Mouse (Mus musculus) midbrain, embryonic 16.5 days (tissue): ENCODE results near the gene Hecw1. TPM values are rescaled to one million over a fixed set of nuclear protein-coding genes. Genes with fewer than 3 reads are reported as not detected.

Experiments
- ATAC-seq: fragments of 200-750 bp; cut with Nextera tagmentation; 2 replicates; pipeline ENCODE4 v1.8.0; 2017; ENCODE audit warnings: moderate TSS enrichment
- H3K27ac ChIP-seq: fragments of 300-500 bp; sonication (generic); 2 replicates; pipeline ENCODE4 v1.5.1; 2014; ENCODE audit warnings: mild to moderate bottlenecking, low read length, mixed read lengths
- H3K27me3 ChIP-seq: fragments of 300-500 bp; sonication (generic); 2 replicates; pipeline ENCODE4 v1.6.1; 2014; ENCODE audit warnings: low read depth, low read length, mixed read lengths; ENCODE audit not compliant: control insufficient read depth, insufficient read depth
- H3K36me3 ChIP-seq: fragments of 300-500 bp; sonication (generic); 2 replicates; pipeline ENCODE4 v1.6.1; 2014; ENCODE audit warnings: mild to moderate bottlenecking, low read length, moderate library complexity, mixed read lengths; ENCODE audit not compliant: control insufficient read depth, insufficient read depth
- H3K4me1 ChIP-seq: fragments of 300-500 bp; sonication (generic); 2 replicates; pipeline ENCODE4 v1.6.1; 2014; ENCODE audit warnings: mild to moderate bottlenecking, low read length, mixed read lengths; ENCODE audit not compliant: control insufficient read depth, insufficient read depth
- H3K4me2 ChIP-seq: fragments of 300-500 bp; sonication (generic); 2 replicates; pipeline ENCODE4 v1.6.1; 2014; ENCODE audit warnings: mild to moderate bottlenecking, low read length, mixed read lengths
- H3K4me3 ChIP-seq: fragments of 300-500 bp; sonication (generic); 2 replicates; pipeline ENCODE4 v1.5.1; 2014; ENCODE audit warnings: low read depth, mild to moderate bottlenecking, low read length, moderate library complexity, mixed read lengths
- H3K9ac ChIP-seq: fragments of 300-500 bp; sonication (generic); 2 replicates; pipeline ENCODE4 v1.6.1; 2014; ENCODE audit warnings: low read depth, low read length, mixed read lengths
- H3K9me3 ChIP-seq: fragments of 300-500 bp; sonication (generic); replicated peaks from 2 replicates; pipeline ENCODE4 v1.6.1; 2014; ENCODE audit warnings: mild to moderate bottlenecking, low read length, mixed read lengths; ENCODE audit not compliant: control insufficient read depth, poor library complexity, severe bottlenecking
- WGBS: fragments of 180-500 bp; shearing (Covaris S2); extraction: QIAGEN DNeasy Blood & Tissue Kit; methylation state at CpG from one replicate; pipeline ENCODE4 v1.1.7; 2014; 5-methylcytosine and 5-hydroxymethylcytosine counted together
- polyA plus RNA-seq: library from polyadenylated mRNA; unstranded; fragments of >200 nt; fragmentation: Nextera tagmentation; extraction: Ambion mirVana; gene quantifications from 2 replicates; pipeline ENCODE4 v1.2.1, GENCODE M21; 2015

Gene Hecw1
- polyA plus RNA-seq, 1 experiment from 2014 or later, result 45.9 TPM

DNA sequence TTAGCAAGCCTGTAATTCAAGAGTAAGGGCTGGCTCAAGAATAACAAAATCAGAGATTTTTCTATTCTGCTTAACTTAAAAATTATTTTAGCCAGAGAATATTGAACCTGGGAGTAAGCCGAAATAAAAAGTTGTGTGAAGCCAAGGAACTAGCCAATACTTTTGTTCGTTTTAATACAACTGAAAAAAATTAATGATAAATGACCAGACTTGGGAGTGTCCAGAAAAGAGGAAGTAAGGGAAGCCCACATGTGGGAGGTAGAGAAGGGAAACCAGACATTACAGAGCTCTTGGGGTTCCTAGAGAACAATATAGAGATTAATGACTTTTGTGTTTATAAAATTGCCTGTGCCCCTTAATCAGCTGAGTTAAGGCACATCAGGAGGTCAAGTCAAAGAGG, 66.0 kb downstream of the Hecw1 start:
- Histone ChIP-seq H3K9ac (no peak overlapping the region), H3K4me1 (no peaks in the 10 kb centered on the region), H3K4me3 (no peak overlapping the region), H3K36me3 (0 out of 2 replicates have a peak, but pooled peaks cover 5% of the 10 kb centered on the region), H3K4me2 (no peak overlapping the region), H3K9me3 (no peaks in the 10 kb centered on the region), H3K27ac (no peak overlapping the region), H3K27me3 (no peaks in the 10 kb centered on the region)
- WGBS, result 92% methylated on average over 2 of the region's 2 CpGs
- no peak for ATAC-seq

DNA sequence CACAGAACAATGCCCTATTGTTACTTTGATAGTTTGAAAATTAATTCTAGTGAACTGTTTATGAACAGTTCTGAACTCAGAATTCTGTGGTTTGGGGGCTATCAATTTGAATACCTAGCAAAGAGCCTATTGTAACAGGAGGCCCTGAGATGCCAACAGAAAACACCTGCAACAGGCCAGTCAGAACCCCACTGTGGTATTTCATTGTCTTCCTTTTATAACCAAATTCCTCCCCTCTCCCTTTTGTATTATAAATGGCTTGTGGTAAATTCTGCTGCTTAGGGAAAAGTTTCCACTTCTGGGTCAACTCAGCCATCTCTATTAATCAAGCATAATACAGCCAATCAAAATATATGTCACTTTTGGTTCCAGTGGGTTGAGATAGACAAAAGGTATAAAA, 83.5 kb downstream of the Hecw1 start:
- Histone ChIP-seq H3K4me3 (no peak overlapping the region), H3K27ac (no peak overlapping the region), H3K4me2 (no peak overlapping the region), H3K9ac (no peak overlapping the region), H3K4me1 (no peaks in the 10 kb centered on the region), H3K9me3 (no peaks in the 10 kb centered on the region), H3K36me3 (no peaks in the 10 kb centered on the region), H3K27me3 (no peaks in the 10 kb centered on the region)
- no peak for ATAC-seq

DNA sequence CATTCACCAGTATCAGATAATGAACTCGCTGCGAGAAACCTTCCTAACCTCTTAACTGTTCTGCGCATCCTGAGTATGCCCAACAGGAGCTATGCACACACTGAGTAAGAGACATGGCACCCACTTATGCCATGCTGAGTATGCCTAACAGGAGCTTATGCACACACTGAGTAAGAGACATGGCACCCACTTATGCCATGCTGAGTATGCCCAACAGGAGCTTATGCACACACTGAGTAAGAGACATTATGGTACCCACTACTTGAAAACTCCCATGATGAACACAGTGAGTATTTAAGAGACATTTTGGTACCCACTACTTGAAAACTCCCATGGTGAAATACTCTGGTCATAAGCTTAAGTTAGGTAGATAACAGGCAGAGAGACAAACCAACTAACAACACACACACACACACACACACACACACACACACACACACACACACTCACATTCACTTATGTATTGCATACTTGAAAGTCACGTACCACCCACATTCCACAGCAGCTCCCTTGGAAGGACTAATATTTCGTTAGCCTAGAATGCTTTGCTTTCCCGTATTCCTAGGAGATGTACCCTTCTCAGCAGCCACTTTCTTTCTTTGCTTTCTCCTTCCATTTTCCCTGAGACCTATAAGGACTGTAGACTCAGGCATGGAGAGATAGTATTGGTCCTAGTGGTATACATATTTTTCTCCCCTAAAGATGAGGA, 94.0 kb downstream of the Hecw1 start:
- no peaks in the 10 kb centered on the region; the same call in 1 of the 2 replicates for H3K4me1 ChIP-seq
- no peaks in the 10 kb centered on the region for H3K9me3 ChIP-seq
- H3K4me2 ChIP-seq, result no peak overlapping the region
- no peaks in the 10 kb centered on the region for H3K27me3 ChIP-seq
- WGBS, result 95% methylated on average over 6 of the region's 6 CpGs
- no peaks in the 10 kb centered on the region for H3K36me3 ChIP-seq
- ATAC-seq, result no peak
- no peak overlapping the region for H3K27ac ChIP-seq
- H3K9ac ChIP-seq, result no peak overlapping the region
- no peak overlapping the region for H3K4me3 ChIP-seq

DNA sequence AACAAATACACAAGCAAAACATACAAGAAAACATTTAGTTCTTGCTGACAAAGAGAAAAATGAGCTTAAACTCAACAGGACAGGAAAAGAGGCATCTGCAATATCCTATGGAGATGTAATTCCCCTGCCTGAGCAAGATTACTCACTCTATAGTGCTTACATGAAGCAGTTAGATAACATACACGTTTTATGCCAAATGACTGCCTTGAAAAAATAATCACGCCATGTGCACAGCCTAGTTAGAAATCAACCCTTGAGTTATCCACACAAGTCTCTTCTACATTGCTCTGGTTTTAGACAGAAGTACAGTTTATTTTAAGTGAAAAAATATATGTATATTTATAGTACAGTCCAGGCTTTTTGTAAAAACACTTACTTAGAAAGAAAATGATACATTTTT, 98.2 kb downstream of the Hecw1 start:
- no peak for ATAC-seq
- no peak overlapping the region for H3K4me2 ChIP-seq
- H3K27me3 ChIP-seq, result no peaks in the 10 kb centered on the region
- no peak overlapping the region for H3K9ac ChIP-seq
- WGBS, result 84% methylated on average over 2 of the region's 2 CpGs
- H3K4me1 ChIP-seq, result no peaks in the 10 kb centered on the region; the same call in 1 of the 2 replicates
- no peak overlapping the region for H3K4me3 ChIP-seq
- no peaks in the 10 kb centered on the region for H3K36me3 ChIP-seq
- no peaks in the 10 kb centered on the region for H3K9me3 ChIP-seq
- no peak overlapping the region for H3K27ac ChIP-seq

DNA sequence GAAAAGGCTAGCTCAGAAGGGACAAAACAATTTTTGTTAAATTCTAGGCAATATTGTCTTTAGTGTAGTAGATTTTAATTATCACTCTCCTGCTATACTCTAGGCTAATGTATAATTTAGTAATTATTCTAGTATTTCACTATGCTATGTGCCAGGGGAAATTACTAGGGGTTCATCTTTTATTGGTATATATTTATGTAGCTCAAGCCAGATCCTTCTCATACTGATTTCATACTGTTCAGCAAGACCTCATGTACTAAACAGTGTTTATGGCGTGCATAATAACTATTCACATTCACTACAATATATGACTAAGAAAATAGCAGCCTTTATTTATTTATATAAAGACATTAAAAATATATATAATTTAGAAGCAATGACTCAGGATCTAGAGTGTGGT, 109.6 kb downstream of the Hecw1 start:
- Histone ChIP-seq H3K4me1 (no peaks in the 10 kb centered on the region), H3K9ac (no peak overlapping the region), H3K9me3 (no peaks in the 10 kb centered on the region), H3K4me2 (no peak overlapping the region), H3K27ac (no peak overlapping the region), H3K4me3 (no peak overlapping the region), H3K36me3 (no peaks in the 10 kb centered on the region), H3K27me3 (no peaks in the 10 kb centered on the region)
- ATAC-seq, result no peak
- WGBS, result 89% methylated on average over 1 of the region's 1 CpGs

DNA sequence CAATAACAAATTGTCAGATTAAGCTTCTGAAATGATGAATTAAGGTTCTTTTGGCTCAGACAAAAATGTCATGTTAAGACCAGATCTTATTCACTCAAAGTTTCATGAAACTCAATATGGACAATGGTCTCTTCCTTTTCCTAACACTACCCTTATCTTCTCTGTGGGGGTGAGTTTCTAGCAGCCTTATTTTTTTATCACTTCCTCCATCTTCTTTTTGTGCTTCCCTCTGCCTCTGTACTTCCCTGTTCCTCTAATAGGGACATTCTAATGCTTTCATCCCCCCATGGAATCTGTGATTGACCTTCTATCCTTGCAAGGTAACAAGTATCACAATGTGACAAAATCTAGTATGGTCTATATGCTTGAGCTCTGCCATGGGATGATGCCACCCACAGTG, 148.6 kb downstream of the Hecw1 start:
- Histone ChIP-seq H3K27ac (no peak overlapping the region), H3K36me3 (peaks cover 12% of the 10 kb centered on the region; the same call in 1 of the 2 replicates), H3K4me2 (no peak overlapping the region), H3K4me1 (no peaks in the 10 kb centered on the region), H3K9me3 (no peaks in the 10 kb centered on the region), H3K9ac (no peak overlapping the region), H3K27me3 (no peaks in the 10 kb centered on the region), H3K4me3 (no peak overlapping the region)
- ATAC-seq, result no peak

DNA sequence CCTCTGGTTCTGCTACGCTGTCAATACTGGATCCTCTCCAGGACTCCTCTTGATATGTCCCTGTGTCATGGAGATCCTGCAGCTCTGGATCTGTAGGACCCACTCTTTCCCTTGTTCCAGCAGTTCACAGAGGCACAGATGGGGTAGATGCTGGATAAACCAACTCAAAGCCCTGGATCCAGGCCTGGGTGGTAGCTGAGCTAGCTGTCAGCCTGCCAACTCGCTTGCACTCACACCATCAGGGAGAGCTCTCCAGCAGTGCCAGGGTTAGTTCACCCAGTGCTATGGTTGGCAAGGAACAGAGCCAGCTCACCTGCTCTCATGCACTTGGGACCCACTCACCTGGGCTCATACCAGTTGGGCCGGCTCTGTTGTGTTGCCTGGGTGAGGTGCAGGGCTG, 157.5 kb downstream of the Hecw1 start:
- Histone ChIP-seq H3K36me3 (peaks cover 6% of the 10 kb centered on the region), H3K27ac (no peak overlapping the region), H3K4me3 (no peak overlapping the region), H3K4me1 (no peaks in the 10 kb centered on the region), H3K9me3 (no peaks in the 10 kb centered on the region; the same call in 1 of the 2 replicates), H3K9ac (no peak overlapping the region), H3K4me2 (no peak overlapping the region), H3K27me3 (no peaks in the 10 kb centered on the region)
- WGBS, result 90% methylated on average over 3 of the region's 3 CpGs
- ATAC-seq, result no peak

DNA sequence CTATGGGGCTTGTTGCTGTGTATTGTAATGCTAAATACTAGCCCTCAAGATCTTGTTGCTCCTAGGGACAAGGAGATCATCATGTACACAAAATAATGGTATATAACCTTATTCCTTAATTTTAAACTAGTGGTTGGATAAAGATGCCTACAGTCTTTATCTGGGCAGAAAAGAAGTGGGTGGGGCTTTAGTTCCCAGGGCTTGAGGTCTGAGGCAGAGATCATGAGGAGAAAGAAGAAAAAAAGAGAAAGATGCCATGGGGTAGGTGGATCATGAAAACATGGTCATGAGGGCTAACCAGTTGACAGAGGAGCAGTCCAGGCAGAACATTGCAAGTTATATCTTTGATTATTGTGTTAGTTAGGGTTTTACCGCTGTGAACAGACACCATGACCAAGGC, 195.8 kb downstream of the Hecw1 start:
- H3K9ac ChIP-seq, result no peak overlapping the region
- H3K4me3 ChIP-seq, result no peak overlapping the region
- WGBS, result 96% methylated on average over 1 of the region's 1 CpGs
- H3K36me3 ChIP-seq, result 0 out of 2 replicates have a peak, but pooled peaks cover 2% of the 10 kb centered on the region
- no peaks in the 10 kb centered on the region for H3K4me1 ChIP-seq
- no peak overlapping the region for H3K4me2 ChIP-seq
- H3K27ac ChIP-seq, result no peak overlapping the region
- H3K9me3 ChIP-seq, result 0 out of 2 replicates have a peak, but pooled peaks cover 4% of the 10 kb centered on the region
- H3K27me3 ChIP-seq, result no peaks in the 10 kb centered on the region
- no peak for ATAC-seq

DNA sequence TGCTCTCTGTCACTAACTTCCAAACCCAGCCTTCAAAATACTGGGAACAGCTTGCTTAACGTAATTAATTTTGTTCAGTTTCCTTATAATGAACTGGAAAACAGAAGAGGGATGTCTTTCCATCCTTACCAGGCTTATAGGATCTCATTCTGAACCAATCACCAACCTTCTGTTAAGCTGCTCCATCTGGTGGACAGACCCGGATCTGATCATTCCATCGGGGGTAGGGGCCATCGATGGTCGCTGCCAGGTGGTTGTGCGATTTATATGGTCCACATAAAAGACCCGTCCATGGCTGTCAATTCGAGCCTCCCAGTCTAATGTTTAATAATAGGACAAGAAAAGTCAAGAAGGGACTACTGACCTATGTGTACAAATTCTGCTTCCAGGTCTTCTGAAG, 216.4 kb downstream of the Hecw1 start:
- no peaks in the 10 kb centered on the region for H3K27me3 ChIP-seq
- H3K9ac ChIP-seq, result no peak overlapping the region
- no peak overlapping the region for H3K27ac ChIP-seq
- 34% methylated on average over 8 of the region's 8 CpGs for WGBS
- H3K4me3 ChIP-seq, result no peak overlapping the region
- H3K36me3 ChIP-seq, result peaks cover 16% of the 10 kb centered on the region
- H3K4me1 ChIP-seq, result no peaks in the 10 kb centered on the region
- H3K4me2 ChIP-seq, result no peak overlapping the region
- H3K9me3 ChIP-seq, result no peaks in the 10 kb centered on the region
- no peak for ATAC-seq
